ENCODE assay signal across 8 mouse cellular contexts in the genomic region with DNA sequence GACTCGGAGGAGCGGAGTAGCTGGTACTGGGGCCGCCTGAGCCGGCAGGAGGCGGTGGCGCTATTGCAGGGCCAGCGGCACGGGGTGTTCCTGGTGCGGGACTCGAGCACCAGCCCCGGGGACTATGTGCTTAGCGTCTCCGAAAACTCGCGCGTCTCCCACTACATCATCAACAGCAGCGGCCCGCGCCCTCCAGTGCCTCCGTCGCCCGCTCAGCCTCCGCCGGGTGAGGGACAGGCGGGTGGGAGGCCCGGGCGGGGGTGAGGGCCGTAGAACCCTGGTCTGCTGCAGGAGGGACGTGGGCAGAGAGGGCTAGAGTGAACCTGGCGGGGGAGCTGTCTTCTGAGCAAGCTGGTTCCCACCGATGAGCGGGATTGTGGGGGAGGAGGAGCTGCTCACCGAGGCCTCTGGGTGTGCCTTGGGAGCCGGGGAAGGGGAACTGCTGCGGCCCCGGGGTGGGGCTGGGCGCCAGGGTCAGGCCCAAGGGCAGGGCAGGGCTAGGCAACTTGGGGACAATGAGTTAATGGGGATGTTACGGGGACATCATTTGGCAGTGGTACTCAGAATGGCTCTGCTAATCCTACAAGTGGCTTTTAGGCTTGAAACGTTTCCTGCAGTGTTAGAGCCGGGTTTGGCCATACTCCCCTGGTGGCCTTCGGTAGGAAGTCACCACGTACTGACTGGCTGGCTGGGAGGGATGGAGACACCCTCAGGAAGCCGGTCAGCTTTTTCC. TPM values are rescaled to one million over a fixed set of nuclear protein-coding genes. Genes with fewer than 3 reads are reported as not detected.
A peak's percentile ranks its signal among the peaks of the same experiment; 100 is the strongest.
DNase-seq lines count a peak whose midpoint lies in the region; ATAC-seq and TF ChIP-seq lines count a peak whose summit lies in the region.

No protein-coding gene starts in this region.

- no peaks in the 10 kb centered on the region for H3K27me3 ChIP-seq in thymus, adult 2 months (ENCODE audit: control insufficient read depth, insufficient read depth, low read length)
- no peaks in the 10 kb centered on the region for H3K27me3 ChIP-seq in limb, embryonic 12.5 days
- H3K27me3 ChIP-seq in midbrain, embryonic 12.5 days: no peaks in the 10 kb centered on the region; the same call in 1 of the 2 replicates

- H3K4me1 ChIP-seq in thymus, adult 2 months (replicated peaks; ENCODE audit: control insufficient read depth, insufficient read depth, low read length): no peaks in the 10 kb centered on the region
- H3K4me1 ChIP-seq in limb, embryonic 12.5 days (replicated peaks): peaks cover 15% of the 10 kb centered on the region
- peaks cover 16% of the 10 kb centered on the region for H3K4me1 ChIP-seq in midbrain, embryonic 12.5 days

- peak overlapping the region; percentile 26 for H3K27ac ChIP-seq in thymus, adult 2 months (ENCODE audit: control insufficient read depth, insufficient read depth, low read length)
- H3K27ac ChIP-seq in limb, embryonic 12.5 days: peak overlapping the region; percentile 94
- H3K27ac ChIP-seq in midbrain, embryonic 12.5 days (replicated peaks): peak overlapping the region; percentile 89

- peak; percentile 79 for ATAC-seq in limb, embryonic 12.5 days (ENCODE audit: insufficient number of reproducible peaks, insufficient read depth, low FRiP score, low TSS enrichment, low read depth)
- peak; percentile 87 for ATAC-seq in midbrain, embryonic 12.5 days (ENCODE audit: low FRiP score, low read depth)

- H3K4me2 ChIP-seq in limb, embryonic 12.5 days: peak overlapping the region; percentile 67
- peak overlapping the region; percentile 89 for H3K4me2 ChIP-seq in midbrain, embryonic 12.5 days (replicated peaks)

- TF ChIP-seq CTCF in thymus, adult 2 months (IDR thresholded peaks at IDR 0.05; ENCODE audit: borderline replicate concordance, control insufficient read depth, extremely low read depth, insufficient read depth, low read length, poor library complexity): no peak

- no peak for DNase-seq in thymus, adult 2 months
- DNase-seq in thymus, postnatal 36 days: no peak
- DNase-seq in cerebellum, adult 9-10 months: peak; percentile 63
- DNase-seq in gastrocnemius, postnatal 14 days: peak; percentile 68
- peak; percentile 80 for DNase-seq in induced T-regulatory cell, adult 2 months (ENCODE audit: low read depth)
- peak; percentile 62 for DNase-seq in spleen, adult 12 weeks (ENCODE audit: low spot score)

- no peaks in the 10 kb centered on the region for H3K9me3 ChIP-seq in limb, embryonic 12.5 days
- H3K9me3 ChIP-seq in midbrain, embryonic 12.5 days: no peaks in the 10 kb centered on the region

- WGBS in thymus, adult 2 months: 2% methylated on average over 43 of the region's 43 CpGs
- under 1% methylated on average over 42 of the region's 43 CpGs for WGBS in limb, embryonic 12.5 days
- 1% methylated on average over 43 of the region's 43 CpGs for WGBS in midbrain, embryonic 12.5 days

- intact Hi-C loops in gastrocnemius, postnatal 14 days (cut with DNase I; ENCODE audit: low total_unique reads): loop anchor here (2.0 kb wide), 1 partner anchor 47 kb away; no protein-coding TSS in a partner anchor

- peak overlapping the region; percentile 92 for H3K9ac ChIP-seq in limb, embryonic 12.5 days (replicated peaks)
- H3K9ac ChIP-seq in midbrain, embryonic 12.5 days (replicated peaks): peak overlapping the region; percentile 94

- peak overlapping the region; percentile 74 for H3K4me3 ChIP-seq in thymus, adult 2 months (ENCODE audit: control insufficient read depth, insufficient read depth, low read length)
- peak overlapping the region; percentile 96 for H3K4me3 ChIP-seq in limb, embryonic 12.5 days (replicated peaks)
- H3K4me3 ChIP-seq in midbrain, embryonic 12.5 days: peak overlapping the region; percentile 99

- no peak for TF ChIP-seq POLR2A in thymus, adult 2 months (IDR thresholded peaks at IDR 0.05; ENCODE audit: control insufficient read depth, extremely low read depth, insufficient read depth, low read length, poor library complexity)

- H3K36me3 ChIP-seq in thymus, adult 2 months (ENCODE audit: control insufficient read depth, insufficient read depth, low read length): peaks cover 5% of the 10 kb centered on the region; the same call in 1 of the 2 replicates
- peaks cover 19% of the 10 kb centered on the region for H3K36me3 ChIP-seq in limb, embryonic 12.5 days
- peaks cover 13% of the 10 kb centered on the region for H3K36me3 ChIP-seq in midbrain, embryonic 12.5 days

RNA-seq across cellular contexts. Expression of a gene that starts 0.5 kb away (rescaled TPM):
- polyA plus RNA-seq in thymus, adult 2 months (2012; rRNA removed): 46.7 and 85.4 TPM in 2 replicates
- 10 to 100 TPM; 44.6 to 45.4 TPM for total RNA-seq in gastrocnemius, postnatal 14 days (2021)
- polyA plus RNA-seq in limb, embryonic 12.5 days (2016; fragmentation: Nextera tagmentation; extraction: Ambion mirVana): 134 and 135 TPM in 2 replicates
- polyA plus RNA-seq in midbrain, embryonic 12.5 days (2016; fragmentation: Nextera tagmentation; extraction: Ambion mirVana): 140 and 142 TPM in 2 replicates

RNA-seq across cellular contexts. Expression of a gene that starts 29.3 kb away (rescaled TPM):
- 78.0 and 90.2 TPM in 2 replicates for polyA plus RNA-seq in thymus, adult 2 months (2012; rRNA removed)
- total RNA-seq in gastrocnemius, postnatal 14 days (2021): 10 to 100 TPM; 50.5 to 51.8 TPM
- 24.2 and 28.2 TPM in 2 replicates for polyA plus RNA-seq in limb, embryonic 12.5 days (2016; fragmentation: Nextera tagmentation; extraction: Ambion mirVana)
- polyA plus RNA-seq in midbrain, embryonic 12.5 days (2016; fragmentation: Nextera tagmentation; extraction: Ambion mirVana): 15.5 and 16.4 TPM in 2 replicates

RNA-seq across cellular contexts. Expression of a gene that starts 48.8 kb away (rescaled TPM):
- 149 and 164 TPM in 2 replicates for polyA plus RNA-seq in thymus, adult 2 months (2012; rRNA removed)
- total RNA-seq in gastrocnemius, postnatal 14 days (2021): 10 to 100 TPM; 17.0 to 23.0 TPM
- polyA plus RNA-seq in limb, embryonic 12.5 days (2016; fragmentation: Nextera tagmentation; extraction: Ambion mirVana): 18.6 and 20.1 TPM in 2 replicates
- 27.2 and 28.4 TPM in 2 replicates for polyA plus RNA-seq in midbrain, embryonic 12.5 days (2016; fragmentation: Nextera tagmentation; extraction: Ambion mirVana)

RNA-seq across cellular contexts. Expression of a gene that starts 53.1 kb away (rescaled TPM):
- 170 and 177 TPM in 2 replicates for polyA plus RNA-seq in thymus, adult 2 months (2012; rRNA removed)
- 100 to 1,000 TPM; 633 to 674 TPM for total RNA-seq in gastrocnemius, postnatal 14 days (2021)
- 1,061 and 1,068 TPM in 2 replicates for polyA plus RNA-seq in limb, embryonic 12.5 days (2016; fragmentation: Nextera tagmentation; extraction: Ambion mirVana)
- polyA plus RNA-seq in midbrain, embryonic 12.5 days (2016; fragmentation: Nextera tagmentation; extraction: Ambion mirVana): 1,324 and 1,373 TPM in 2 replicates

Comparison
In these comparisons a context has a peak if more than half of its experiments do, and no peak if none do; other contexts are left out.
1. DNase-seq: peak in cerebellum, adult 9-10 months (single experiment), gastrocnemius, postnatal 14 days (single experiment), induced T-regulatory cell, adult 2 months (single experiment) and spleen, adult 12 weeks (single experiment); none in thymus, adult 2 months (single experiment) and thymus, postnatal 36 days (0 of 2).
2. H3K27ac ChIP-seq: peak in every context shown above with its lines; median percentile 94 in limb, embryonic 12.5 days; 89 in midbrain, embryonic 12.5 days; 26 in thymus, adult 2 months.
3. Peak in every context shown above with its lines, with median percentiles within 50 percentile points of each other: H3K4me3 ChIP-seq.